Mouse (Mus musculus): ENCODE results near the gene Dysf.

The Dysf gene

GRCm38 (mm10) chr6:84050238-84050637 is 41.8 kb downstream of the Dysf start:
- no peak for DNase-seq (ENCODE audit: low spot score in 2 of 2)

GRCm38 (mm10) chr6:84051032-84051431 is 42.6 kb downstream of the Dysf start:
- peak in 1 of 2 experiments; percentile 32 for DNase-seq (ENCODE audit: low spot score in 2 of 2)

GRCm38 (mm10) chr6:84053874-84054530 is 45.6 kb downstream of the Dysf start:
- DNase-seq (ENCODE audit: low spot score in 2 of 2), result peak; percentile 59 to 76

- DNase-seq (ENCODE audit: low spot score in 2 of 2), result no peak
Measured at GRCm38 (mm10) chr6:84055619-84056018, 47.2 kb downstream of the Dysf start.

GRCm38 (mm10) chr6:84057216-84057615 is 48.8 kb downstream of the Dysf start:
- no peak for DNase-seq (ENCODE audit: low spot score in 2 of 2)

GRCm38 (mm10) chr6:84058671-84059141 is 50.3 kb downstream of the Dysf start:
- DNase-seq (ENCODE audit: low spot score in 2 of 2), result peak; percentile 79 to 84

- DNase-seq (ENCODE audit: low spot score in 2 of 2), result no peak
Measured at GRCm38 (mm10) chr6:84059771-84060414, 51.5 kb downstream of the Dysf start.

- DNase-seq (ENCODE audit: low spot score in 2 of 2), result peak; percentile 44 to 54
Measured at GRCm38 (mm10) chr6:84061328-84061727, 52.9 kb downstream of the Dysf start.

GRCm38 (mm10) chr6:84062541-84062940 is 54.2 kb downstream of the Dysf start:
- no peak for DNase-seq (ENCODE audit: low spot score in 2 of 2)

- no peak for DNase-seq (ENCODE audit: low spot score in 2 of 2)
Measured at GRCm38 (mm10) chr6:84068236-84068635, 59.8 kb downstream of the Dysf start.

- no peak for DNase-seq (ENCODE audit: low spot score in 2 of 2)
Measured at GRCm38 (mm10) chr6:84070251-84070650, 61.9 kb downstream of the Dysf start.

- DNase-seq (ENCODE audit: low spot score in 2 of 2), result no peak
Measured at GRCm38 (mm10) chr6:84072574-84072973, 64.2 kb downstream of the Dysf start.

- DNase-seq (ENCODE audit: low spot score in 2 of 2), result no peak
Measured at GRCm38 (mm10) chr6:84078172-84078571, 69.8 kb downstream of the Dysf start.

- no peak for DNase-seq (ENCODE audit: low spot score in 2 of 2)
Measured at GRCm38 (mm10) chr6:84080631-84081030, 72.2 kb downstream of the Dysf start.

GRCm38 (mm10) chr6:84084757-84085156 is 76.4 kb downstream of the Dysf start:
- no peak for DNase-seq (ENCODE audit: low spot score in 2 of 2)

- no peak for DNase-seq (ENCODE audit: low spot score in 2 of 2)
Measured at GRCm38 (mm10) chr6:84093473-84093872, 85.1 kb downstream of the Dysf start.

- DNase-seq (ENCODE audit: low spot score in 2 of 2), result no peak
Measured at GRCm38 (mm10) chr6:84094536-84094935, 86.1 kb downstream of the Dysf start.

GRCm38 (mm10) chr6:84094998-84095397 is 86.6 kb downstream of the Dysf start:
- DNase-seq (ENCODE audit: low spot score in 2 of 2), result peak in 1 of 2 experiments; percentile 44

- DNase-seq (ENCODE audit: low spot score in 2 of 2), result peak; percentile 25 to 68
Measured at GRCm38 (mm10) chr6:84095882-84096281, 87.5 kb downstream of the Dysf start.

GRCm38 (mm10) chr6:84102002-84102401 is 93.6 kb downstream of the Dysf start:
- DNase-seq (ENCODE audit: low spot score in 2 of 2), result no peak

- peak in 1 of 2 experiments; percentile 28 for DNase-seq (ENCODE audit: low spot score in 2 of 2)
Measured at GRCm38 (mm10) chr6:84105148-84106022, 97.0 kb downstream of the Dysf start.

GRCm38 (mm10) chr6:84106082-84106481 is 97.7 kb downstream of the Dysf start:
- no peak for DNase-seq (ENCODE audit: low spot score in 2 of 2)
